Mouse (Mus musculus): ENCODE data around the gene Kcnj1. TPM values are rescaled to one million over a fixed set of nuclear protein-coding genes. Genes with fewer than 3 reads are reported as not detected.
A peak's percentile ranks its signal among the peaks of the same experiment; 100 is the strongest.

Kcnj1 gene
- polyA plus RNA-seq, 1 experiment from 2014 or later: not detected

DNA sequence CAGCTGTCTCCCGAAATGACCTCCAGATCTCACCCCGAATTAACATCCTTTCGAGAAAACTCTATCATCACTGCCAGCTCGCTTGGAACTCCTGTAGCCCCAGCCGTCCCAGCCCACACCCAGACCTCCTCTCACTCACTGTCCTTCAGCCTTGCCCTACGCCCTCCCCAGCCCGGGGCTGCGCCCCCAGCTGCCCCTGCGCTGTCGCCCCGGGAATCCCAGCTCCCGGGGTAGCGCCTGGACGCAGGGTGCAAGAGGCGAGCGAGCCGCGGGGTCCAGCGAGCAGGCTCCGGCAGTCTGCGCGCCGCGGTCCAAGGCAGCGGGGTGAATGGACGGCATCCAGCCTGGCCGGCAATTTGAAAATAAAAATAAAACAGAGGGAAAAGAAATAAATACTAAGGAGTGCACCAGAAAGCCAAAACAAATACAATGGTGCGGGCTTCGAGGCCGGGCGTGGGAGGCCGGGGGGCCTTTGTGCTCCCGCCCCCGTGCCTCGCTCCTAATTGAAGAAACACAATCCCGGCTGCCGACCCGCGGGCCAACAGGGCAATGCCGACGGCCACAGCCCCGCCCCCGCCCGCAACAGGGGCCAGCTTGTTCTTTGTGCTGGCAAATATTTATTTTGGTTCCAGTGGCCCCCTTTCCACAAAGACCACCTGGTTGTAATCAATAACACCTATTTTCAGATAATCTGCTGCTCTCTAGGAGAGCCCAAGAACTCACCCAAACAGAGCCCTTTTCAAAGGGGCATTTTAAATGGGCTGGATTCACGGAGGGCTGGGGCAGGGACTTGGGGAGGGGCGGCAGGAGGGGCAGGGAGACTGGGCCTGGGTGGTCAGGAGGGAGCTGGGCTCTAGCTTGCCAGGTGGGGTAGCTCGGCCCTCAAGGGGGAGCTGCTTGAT lies 37.0 kb downstream of the Kcnj1 start:
- ATAC-seq: peak; percentile 44; the same call in 1 of the 2 replicates
- Histone ChIP-seq H3K4me1 (ENCODE audit: control insufficient read depth, insufficient read depth, low read length) (peaks cover 8% of the 10 kb centered on the region; the same call in 1 of the 2 replicates), H3K4me3 (ENCODE audit: low read length) (peak overlapping the region; percentile 46), H3K27ac (ENCODE audit: low read length) (no peak overlapping the region), H3K9me3 (ENCODE audit: control insufficient read depth, low read length) (no peaks in the 10 kb centered on the region), H3K9ac (ENCODE audit: low read depth, low read length) (peak overlapping the region; percentile 58), H3K4me2 (ENCODE audit: low read depth, low read length) (peak overlapping the region; percentile 87), H3K36me3 (ENCODE audit: control insufficient read depth, insufficient read depth, low read length) (no peaks in the 10 kb centered on the region), H3K27me3 (replicated peaks; ENCODE audit: control insufficient read depth, insufficient read depth, low read length) (peaks cover 6% of the 10 kb centered on the region; the same call in 1 of the 2 replicates)
- 5% methylated on average over 47 of the region's 47 CpGs for WGBS

- 94% methylated on average over 5 of the region's 5 CpGs for WGBS
- H3K4me2 ChIP-seq (ENCODE audit: low read depth, low read length): no peak overlapping the region
- peaks cover 6% of the 10 kb centered on the region; the same call in 1 of the 2 replicates for H3K27me3 ChIP-seq (replicated peaks; ENCODE audit: control insufficient read depth, insufficient read depth, low read length)
- ATAC-seq: no peak
- H3K4me1 ChIP-seq (ENCODE audit: control insufficient read depth, insufficient read depth, low read length): peaks cover 8% of the 10 kb centered on the region; the same call in 1 of the 2 replicates
- H3K9ac ChIP-seq (ENCODE audit: low read depth, low read length): no peak overlapping the region
- H3K4me3 ChIP-seq (ENCODE audit: low read length): no peak overlapping the region
- H3K9me3 ChIP-seq (ENCODE audit: control insufficient read depth, low read length): no peaks in the 10 kb centered on the region
- H3K36me3 ChIP-seq (ENCODE audit: control insufficient read depth, insufficient read depth, low read length): no peaks in the 10 kb centered on the region
- H3K27ac ChIP-seq (ENCODE audit: low read length): no peak overlapping the region
Observed at GRCm38 (mm10) chr9:32410671-32411070, 38.4 kb downstream of the Kcnj1 start.

- no peak for ATAC-seq
- H3K27ac ChIP-seq (ENCODE audit: low read length): no peak overlapping the region
- WGBS: 81% methylated on average over 5 of the region's 5 CpGs
Observed at GRCm38 (mm10) chr9:32411507-32411906, 39.2 kb downstream of the Kcnj1 start.

GRCm38 (mm10) chr9:32412836-32413580 lies 40.7 kb downstream of the Kcnj1 start:
- Histone ChIP-seq H3K4me3 (ENCODE audit: low read length) (no peak overlapping the region), H3K36me3 (ENCODE audit: control insufficient read depth, insufficient read depth, low read length) (no peaks in the 10 kb centered on the region), H3K4me2 (ENCODE audit: low read depth, low read length) (no peak overlapping the region), H3K27me3 (replicated peaks; ENCODE audit: control insufficient read depth, insufficient read depth, low read length) (peaks cover 6% of the 10 kb centered on the region; the same call in 1 of the 2 replicates), H3K27ac (ENCODE audit: low read length) (no peak overlapping the region), H3K9ac (ENCODE audit: low read depth, low read length) (no peak overlapping the region), H3K9me3 (ENCODE audit: control insufficient read depth, low read length) (no peaks in the 10 kb centered on the region), H3K4me1 (ENCODE audit: control insufficient read depth, insufficient read depth, low read length) (peaks cover 8% of the 10 kb centered on the region; the same call in 1 of the 2 replicates)
- WGBS: 42% methylated on average over 10 of the region's 10 CpGs
- ATAC-seq: peak; percentile 52; the same call in 1 of the 2 replicates

More at GRCm38 (mm10) chr9:32411507-32411906, 39.2 kb downstream of the Kcnj1 start:
- Histone ChIP-seq H3K4me1 (ENCODE audit: control insufficient read depth, insufficient read depth, low read length) (peaks cover 8% of the 10 kb centered on the region; the same call in 1 of the 2 replicates), H3K9me3 (ENCODE audit: control insufficient read depth, low read length) (no peaks in the 10 kb centered on the region), H3K9ac (ENCODE audit: low read depth, low read length) (no peak overlapping the region), H3K27me3 (replicated peaks; ENCODE audit: control insufficient read depth, insufficient read depth, low read length) (peaks cover 6% of the 10 kb centered on the region; the same call in 1 of the 2 replicates), H3K36me3 (ENCODE audit: control insufficient read depth, insufficient read depth, low read length) (no peaks in the 10 kb centered on the region), H3K4me2 (ENCODE audit: low read depth, low read length) (no peak overlapping the region), H3K4me3 (ENCODE audit: low read length) (no peak overlapping the region)

DNA sequence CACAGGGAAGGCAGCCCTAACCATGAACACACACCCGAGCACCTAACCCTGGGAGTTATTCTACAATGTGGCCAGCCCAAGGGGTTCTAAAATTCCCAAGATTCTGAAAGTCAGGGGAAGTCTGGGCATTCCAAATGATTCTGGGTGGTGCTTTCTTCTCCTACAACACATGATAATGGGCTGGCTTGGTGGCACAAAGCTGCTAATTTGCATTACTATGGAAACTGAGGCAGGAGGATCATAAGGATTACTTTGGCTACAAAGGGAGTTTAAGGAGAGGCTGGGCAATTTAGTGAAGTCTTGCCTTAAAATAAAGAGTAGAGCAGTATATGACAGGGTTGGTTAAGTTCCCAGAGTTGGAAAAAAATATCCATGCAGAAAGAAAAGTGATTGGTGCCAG lies 42.7 kb downstream of the Kcnj1 start:
- Histone ChIP-seq H3K4me3 (ENCODE audit: low read length) (no peak overlapping the region), H3K4me2 (ENCODE audit: low read depth, low read length) (no peak overlapping the region), H3K4me1 (ENCODE audit: control insufficient read depth, insufficient read depth, low read length) (no peaks in the 10 kb centered on the region), H3K27ac (ENCODE audit: low read length) (no peak overlapping the region), H3K9ac (ENCODE audit: low read depth, low read length) (no peak overlapping the region), H3K36me3 (ENCODE audit: control insufficient read depth, insufficient read depth, low read length) (no peaks in the 10 kb centered on the region), H3K9me3 (ENCODE audit: control insufficient read depth, low read length) (no peaks in the 10 kb centered on the region), H3K27me3 (replicated peaks; ENCODE audit: control insufficient read depth, insufficient read depth, low read length) (no peaks in the 10 kb centered on the region)
- WGBS: 78% methylated on average over 1 of the region's 1 CpGs
- ATAC-seq: no peak

GRCm38 (mm10) chr9:32415952-32416351 lies 43.7 kb downstream of the Kcnj1 start:
- Histone ChIP-seq H3K9me3 (ENCODE audit: control insufficient read depth, low read length) (no peaks in the 10 kb centered on the region), H3K27ac (ENCODE audit: low read length) (no peak overlapping the region), H3K27me3 (replicated peaks; ENCODE audit: control insufficient read depth, insufficient read depth, low read length) (no peaks in the 10 kb centered on the region), H3K4me3 (ENCODE audit: low read length) (no peak overlapping the region), H3K36me3 (ENCODE audit: control insufficient read depth, insufficient read depth, low read length) (no peaks in the 10 kb centered on the region), H3K9ac (ENCODE audit: low read depth, low read length) (no peak overlapping the region), H3K4me1 (ENCODE audit: control insufficient read depth, insufficient read depth, low read length) (no peaks in the 10 kb centered on the region), H3K4me2 (ENCODE audit: low read depth, low read length) (no peak overlapping the region)
- ATAC-seq: no peak
- 95% methylated on average over 3 of the region's 3 CpGs for WGBS

- Histone ChIP-seq H3K4me1 (ENCODE audit: control insufficient read depth, insufficient read depth, low read length) (no peaks in the 10 kb centered on the region), H3K9ac (ENCODE audit: low read depth, low read length) (no peak overlapping the region), H3K9me3 (ENCODE audit: control insufficient read depth, low read length) (no peaks in the 10 kb centered on the region), H3K27ac (ENCODE audit: low read length) (no peak overlapping the region), H3K4me3 (ENCODE audit: low read length) (no peak overlapping the region), H3K4me2 (ENCODE audit: low read depth, low read length) (no peak overlapping the region), H3K27me3 (replicated peaks; ENCODE audit: control insufficient read depth, insufficient read depth, low read length) (no peaks in the 10 kb centered on the region), H3K36me3 (ENCODE audit: control insufficient read depth, insufficient read depth, low read length) (no peaks in the 10 kb centered on the region)
- WGBS: 54% methylated on average over 8 of the region's 8 CpGs
- ATAC-seq: no peak
Observed at GRCm38 (mm10) chr9:32417466-32418116, 45.3 kb downstream of the Kcnj1 start.

DNA sequence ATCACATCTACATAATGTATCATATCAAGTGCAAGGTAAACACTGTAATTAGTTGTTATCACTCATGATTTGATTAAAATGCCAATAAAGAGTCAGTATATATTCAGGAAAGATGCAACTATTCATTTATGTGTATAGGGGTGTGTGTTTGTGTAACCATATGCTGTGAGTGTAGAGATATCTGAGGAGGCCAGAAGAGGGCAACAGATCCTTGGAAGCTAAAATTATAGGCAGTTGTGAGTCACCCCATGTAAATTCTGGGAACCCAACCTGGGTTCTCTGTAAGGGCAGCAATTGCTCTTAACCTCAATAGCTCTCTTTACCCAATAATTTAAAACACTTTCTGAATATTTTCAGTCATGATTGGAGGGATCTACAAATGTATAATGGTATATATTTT lies 48.4 kb downstream of the Kcnj1 start:
- no peaks in the 10 kb centered on the region for H3K4me1 ChIP-seq (ENCODE audit: control insufficient read depth, insufficient read depth, low read length)
- no peak overlapping the region for H3K4me2 ChIP-seq (ENCODE audit: low read depth, low read length)
- H3K27me3 ChIP-seq (replicated peaks; ENCODE audit: control insufficient read depth, insufficient read depth, low read length): no peaks in the 10 kb centered on the region
- no peak overlapping the region for H3K27ac ChIP-seq (ENCODE audit: low read length)
- H3K9me3 ChIP-seq (ENCODE audit: control insufficient read depth, low read length): no peaks in the 10 kb centered on the region
- H3K4me3 ChIP-seq (ENCODE audit: low read length): no peak overlapping the region
- no peak for ATAC-seq
- no peaks in the 10 kb centered on the region for H3K36me3 ChIP-seq (ENCODE audit: control insufficient read depth, insufficient read depth, low read length)
- H3K9ac ChIP-seq (ENCODE audit: low read depth, low read length): no peak overlapping the region

GRCm38 (mm10) chr9:32425321-32425720 lies 53.0 kb downstream of the Kcnj1 start:
- no peak for ATAC-seq
- no peak overlapping the region for H3K4me2 ChIP-seq (ENCODE audit: low read depth, low read length)
- H3K27ac ChIP-seq (ENCODE audit: low read length): no peak overlapping the region
- H3K4me3 ChIP-seq (ENCODE audit: low read length): no peak overlapping the region
- WGBS: 77% methylated on average over 7 of the region's 7 CpGs
- H3K4me1 ChIP-seq (ENCODE audit: control insufficient read depth, insufficient read depth, low read length): no peaks in the 10 kb centered on the region
- H3K27me3 ChIP-seq (replicated peaks; ENCODE audit: control insufficient read depth, insufficient read depth, low read length): no peaks in the 10 kb centered on the region
- no peaks in the 10 kb centered on the region for H3K9me3 ChIP-seq (ENCODE audit: control insufficient read depth, low read length)
- H3K9ac ChIP-seq (ENCODE audit: low read depth, low read length): no peak overlapping the region
- no peaks in the 10 kb centered on the region for H3K36me3 ChIP-seq (ENCODE audit: control insufficient read depth, insufficient read depth, low read length)

Measured in intestine, embryonic 16.5 days (tissue).